Mouse (Mus musculus) cortical plate, adult 2 months (tissue): ENCODE data around the gene Nrg3.

Source experiments
- CTCF ChIP-seq: fragments of 200-500 bp; IDR thresholded peaks from 2 replicates; pipeline ENCODE4 v1.5.1; 2011; ENCODE audit warnings: mild to moderate bottlenecking, control low read depth, low read length; ENCODE audit not compliant: insufficient read depth; ENCODE audit errors: extremely low read depth
- POLR2A ChIP-seq: fragments of 200-500 bp; IDR thresholded peaks from 2 replicates; pipeline ENCODE4 v1.6.1; 2011; ENCODE audit warnings: mild to moderate bottlenecking, low read length, control low read depth; ENCODE audit not compliant: insufficient read depth; ENCODE audit errors: extremely low read depth

- TF ChIP-seq CTCF (no peak), POLR2A (no peak)
Observed at GRCm38 (mm10) chr14:39255391-39255790, 217.5 kb downstream of the Nrg3 start.
